Mouse (Mus musculus): ENCODE results near the gene Fam114a1. TPM values are rescaled to one million over a fixed set of nuclear protein-coding genes. Genes with fewer than 3 reads are reported as not detected.

Fam114a1 gene
- total and polyA plus RNA-seq, 3 experiments, result 10.7 to 16.7 (median 13.3) TPM

DNA sequence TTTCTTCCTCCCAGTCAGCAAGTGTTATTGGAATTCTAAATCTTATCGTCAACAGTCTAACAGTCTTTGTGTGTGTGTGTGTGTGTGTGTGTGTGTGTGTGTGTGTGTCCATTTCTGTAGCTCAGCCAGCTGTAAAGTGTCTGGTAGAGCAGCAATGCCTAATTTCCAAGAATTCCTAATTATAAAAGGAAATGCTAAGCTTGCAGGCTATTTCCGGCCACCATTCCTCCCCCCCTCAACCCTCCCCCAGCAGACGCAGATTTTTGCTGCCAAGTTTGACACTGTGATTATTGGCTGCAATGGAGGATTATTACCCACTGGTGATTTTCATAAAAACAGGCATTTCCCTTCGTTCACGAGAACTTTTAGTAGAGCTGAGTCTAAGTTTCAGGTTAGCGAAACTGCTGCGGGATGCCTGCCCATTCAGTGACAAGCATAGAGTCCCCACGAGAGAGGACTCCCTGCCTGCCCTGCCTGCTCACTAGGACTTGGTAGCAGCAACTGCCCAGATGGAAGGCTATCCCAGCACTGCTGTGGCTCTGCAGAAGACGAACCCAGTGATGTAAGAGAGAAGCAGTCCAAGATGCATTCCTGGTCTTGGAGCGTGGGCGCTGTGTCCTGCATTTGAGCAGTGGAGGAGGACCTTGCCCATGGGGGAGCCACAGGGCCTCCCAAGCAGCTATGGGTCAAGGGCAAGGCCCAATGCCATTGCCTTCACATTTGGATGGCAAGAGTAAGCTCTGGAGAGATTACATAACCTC is 69.1 kb downstream of the Fam114a1 start:
- TF ChIP-seq CTCF (IDR thresholded peaks at IDR 0.05) (no peak), EP300 (IDR thresholded peaks at IDR 0.05; ENCODE audit: insufficient read depth, low read depth, low read length) (no peak), POLR2A (IDR thresholded peaks at IDR 0.05; ENCODE audit: insufficient read depth, low read depth, low read length) (no peak)
- Histone ChIP-seq H3K4me3 (no peak overlapping the region), H3K79me2 (replicated peaks; ENCODE audit: control insufficient read depth, insufficient read depth, low read length) (no peaks in the 10 kb centered on the region), H3K4me1 (ENCODE audit: control insufficient read depth, insufficient read depth, low read length) (peaks cover 6% of the 10 kb centered on the region), H3K27me3 (ENCODE audit: control insufficient read depth, insufficient read depth, low read length) (no peaks in the 10 kb centered on the region), H3K36me3 (ENCODE audit: control insufficient read depth, insufficient read depth, low read length) (no peaks in the 10 kb centered on the region), H3K27ac (peak overlapping the region; percentile 60), H3K9ac (ENCODE audit: low read depth, low read length) (no peak overlapping the region)
- WGBS, result 34% methylated on average over 11 of the region's 11 CpGs
- intact Hi-C loops (cut with DNase I), result loop anchor here (5.0 kb wide), 1 partner anchor 118 kb away; no protein-coding TSS in a partner anchor
- DNase-seq, result peak; percentile 47 to 52

DNA sequence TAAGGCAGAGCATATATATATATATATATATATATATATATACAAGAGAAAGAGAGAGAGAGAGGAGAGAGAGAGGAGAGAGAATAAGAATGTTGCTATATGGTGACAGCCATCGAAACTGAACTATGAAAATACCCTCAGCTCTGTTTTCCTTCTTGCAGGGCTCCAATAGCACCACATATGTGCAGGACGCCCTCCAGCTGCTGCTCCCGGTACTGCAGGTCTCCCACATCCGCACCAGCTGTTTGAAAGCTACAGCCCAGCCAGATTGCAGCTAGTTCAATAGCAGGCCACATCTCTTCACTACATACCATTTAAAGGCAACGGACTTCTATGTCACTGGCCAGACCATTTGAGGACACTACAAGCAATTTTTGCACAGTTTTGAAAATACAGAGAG is 70.6 kb downstream of the Fam114a1 start:
- no peaks in the 10 kb centered on the region for H3K27me3 ChIP-seq (ENCODE audit: control insufficient read depth, insufficient read depth, low read length)
- no peak for DNase-seq
- intact Hi-C loops (cut with DNase I), result no loop called here

DNA sequence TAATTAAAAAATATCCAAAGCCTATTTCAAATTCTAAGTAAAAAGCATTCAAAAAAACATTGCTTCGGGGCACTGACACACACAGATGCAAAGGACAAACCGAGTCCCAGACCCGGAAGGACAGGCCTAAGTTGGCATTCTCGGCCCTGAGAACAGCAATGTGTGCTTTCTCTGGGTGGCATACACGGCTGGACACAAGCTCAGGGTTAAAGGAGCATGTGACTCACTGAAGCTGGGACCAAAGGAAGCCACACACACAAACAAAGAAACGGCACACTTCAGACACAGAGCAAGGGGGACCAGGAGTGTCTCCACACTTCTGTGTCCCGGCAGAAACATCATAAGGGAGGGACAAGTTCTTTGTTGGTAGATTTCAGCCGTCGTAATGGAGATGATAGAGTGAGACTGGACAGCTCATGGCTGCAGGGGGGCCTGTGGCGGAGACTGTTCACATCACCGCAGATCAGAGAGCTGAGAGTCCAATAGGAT is 73.6 kb downstream of the Fam114a1 start:
- 75% methylated on average over 11 of the region's 11 CpGs for WGBS

More for the DNA sequence above, 70.6 kb downstream of the Fam114a1 start:
- WGBS, result 79% methylated on average over 5 of the region's 5 CpGs
- no peaks in the 10 kb centered on the region for H3K79me2 ChIP-seq (replicated peaks; ENCODE audit: control insufficient read depth, insufficient read depth, low read length)
- TF ChIP-seq EP300 (IDR thresholded peaks at IDR 0.05; ENCODE audit: insufficient read depth, low read depth, low read length), result no peak
- no peak for TF ChIP-seq POLR2A (IDR thresholded peaks at IDR 0.05; ENCODE audit: insufficient read depth, low read depth, low read length)
- peak; percentile 51 for TF ChIP-seq CTCF (IDR thresholded peaks at IDR 0.05)
- H3K27ac ChIP-seq, result no peak overlapping the region
- no peaks in the 10 kb centered on the region for H3K36me3 ChIP-seq (ENCODE audit: control insufficient read depth, insufficient read depth, low read length)
- no peak overlapping the region for H3K9ac ChIP-seq (ENCODE audit: low read depth, low read length)
- peaks cover 6% of the 10 kb centered on the region for H3K4me1 ChIP-seq (ENCODE audit: control insufficient read depth, insufficient read depth, low read length)
- H3K4me3 ChIP-seq, result no peak overlapping the region

GRCm38 (mm10) chr5:65045642-65046370 is 75.9 kb downstream of the Fam114a1 start:
- H3K27ac ChIP-seq, result no peak overlapping the region
- no peaks in the 10 kb centered on the region; the same call in 1 of the 2 replicates for H3K4me1 ChIP-seq (ENCODE audit: control insufficient read depth, insufficient read depth, low read length)
- intact Hi-C loops (cut with DNase I), result no loop called here
- H3K27me3 ChIP-seq (ENCODE audit: control insufficient read depth, insufficient read depth, low read length), result no peaks in the 10 kb centered on the region
- H3K79me2 ChIP-seq (replicated peaks; ENCODE audit: control insufficient read depth, insufficient read depth, low read length), result no peaks in the 10 kb centered on the region
- DNase-seq, result no peak
- no peak overlapping the region for H3K4me3 ChIP-seq
- no peaks in the 10 kb centered on the region for H3K36me3 ChIP-seq (ENCODE audit: control insufficient read depth, insufficient read depth, low read length)
- TF ChIP-seq CTCF (IDR thresholded peaks at IDR 0.05), result no peak
- no peak for TF ChIP-seq POLR2A (IDR thresholded peaks at IDR 0.05; ENCODE audit: insufficient read depth, low read depth, low read length)
- TF ChIP-seq EP300 (IDR thresholded peaks at IDR 0.05; ENCODE audit: insufficient read depth, low read depth, low read length), result no peak
- WGBS, result 77% methylated on average over 6 of the region's 6 CpGs
- H3K9ac ChIP-seq (ENCODE audit: low read depth, low read length), result no peak overlapping the region

More for the DNA sequence above, 73.6 kb downstream of the Fam114a1 start:
- Histone ChIP-seq H3K4me1 (ENCODE audit: control insufficient read depth, insufficient read depth, low read length) (peaks cover 5% of the 10 kb centered on the region), H3K36me3 (ENCODE audit: control insufficient read depth, insufficient read depth, low read length) (no peaks in the 10 kb centered on the region), H3K27ac (no peak overlapping the region), H3K4me3 (no peak overlapping the region), H3K9ac (ENCODE audit: low read depth, low read length) (no peak overlapping the region), H3K79me2 (replicated peaks; ENCODE audit: control insufficient read depth, insufficient read depth, low read length) (no peaks in the 10 kb centered on the region), H3K27me3 (ENCODE audit: control insufficient read depth, insufficient read depth, low read length) (no peaks in the 10 kb centered on the region)
- no peak for DNase-seq
- TF ChIP-seq CTCF (IDR thresholded peaks at IDR 0.05) (no peak), EP300 (IDR thresholded peaks at IDR 0.05; ENCODE audit: insufficient read depth, low read depth, low read length) (no peak), POLR2A (IDR thresholded peaks at IDR 0.05; ENCODE audit: insufficient read depth, low read depth, low read length) (no peak)
- intact Hi-C loops (cut with DNase I), result no loop called here

- no peak for TF ChIP-seq EP300 (IDR thresholded peaks at IDR 0.05; ENCODE audit: insufficient read depth, low read depth, low read length)
- TF ChIP-seq POLR2A (IDR thresholded peaks at IDR 0.05; ENCODE audit: insufficient read depth, low read depth, low read length), result no peak
- TF ChIP-seq CTCF (IDR thresholded peaks at IDR 0.05), result no peak
- 79% methylated on average over 12 of the region's 12 CpGs for WGBS
- Histone ChIP-seq H3K27me3 (ENCODE audit: control insufficient read depth, insufficient read depth, low read length) (no peaks in the 10 kb centered on the region), H3K27ac (no peak overlapping the region), H3K36me3 (ENCODE audit: control insufficient read depth, insufficient read depth, low read length) (no peaks in the 10 kb centered on the region), H3K9ac (ENCODE audit: low read depth, low read length) (no peak overlapping the region), H3K4me3 (no peak overlapping the region), H3K79me2 (replicated peaks; ENCODE audit: control insufficient read depth, insufficient read depth, low read length) (no peaks in the 10 kb centered on the region), H3K4me1 (ENCODE audit: control insufficient read depth, insufficient read depth, low read length) (no peaks in the 10 kb centered on the region; the same call in 1 of the 2 replicates)
- no peak for DNase-seq
- intact Hi-C loops (cut with DNase I), result no loop called here
These were observed 76.8 kb downstream of the Fam114a1 start for GRCm38 (mm10) chr5:65046442-65047284.

Data from heart, adult 2 months (tissue).